ENCODE assay signal across 21 mouse cellular contexts in the genomic region with DNA sequence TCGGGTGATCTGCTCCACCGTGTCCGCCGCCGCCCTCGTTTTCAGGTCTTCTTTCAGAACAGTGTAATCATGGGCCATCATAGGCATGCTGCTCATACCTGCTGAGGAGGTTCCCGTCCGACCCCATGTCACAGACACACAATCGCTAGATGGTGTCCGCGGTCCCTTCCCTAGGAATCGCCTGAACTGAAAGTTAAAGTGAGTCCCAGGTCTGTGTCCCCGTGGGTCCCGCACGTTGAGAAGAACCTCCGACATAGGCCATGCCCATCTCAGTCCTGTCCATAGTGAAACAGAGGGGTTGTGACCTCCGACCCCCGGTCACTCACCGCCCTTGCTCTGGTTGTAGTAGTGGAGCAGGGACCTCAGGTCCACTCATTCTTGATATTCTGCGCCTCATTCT. TPM values are rescaled to one million over a fixed set of nuclear protein-coding genes. Genes with fewer than 3 reads are reported as not detected.
DNase-seq lines count a peak whose midpoint lies in the region; ATAC-seq and TF ChIP-seq lines count a peak whose summit lies in the region.
"Had no signal": no experiment of that assay in that cellular context is flagged by ENCODE, and none has a peak within 500 bp of the region (broad histone marks: within the 10 kb centered on the region; RNA-seq: fewer than 3 reads in every experiment).

No protein-coding gene starts in this region.

- intact Hi-C loops in heart, postnatal 36 days (cut with DNase I), result no loop called here

- no peak for TF ChIP-seq CTCF in E14TG2a.4 (conservative IDR thresholded peaks at IDR 0.05; ENCODE audit: low read length)

- H3K9me3 ChIP-seq in heart, embryonic 15.5 days (replicated peaks), result no peaks in the 10 kb centered on the region
- H3K9me3 ChIP-seq in E14TG2a.4 (ENCODE audit: low read length), result peaks cover 3% of the 10 kb centered on the region; the same call in 1 of the 2 replicates
- no peaks in the 10 kb centered on the region for H3K9me3 ChIP-seq in embryonic facial prominence, embryonic 10.5 days
- no peaks in the 10 kb centered on the region for H3K9me3 ChIP-seq in midbrain, embryonic 11.5 days (ENCODE audit: control insufficient read depth, low read length)
- H3K9me3 ChIP-seq: embryonic facial prominence, embryonic 12.5 days had no signal

- peaks cover 5% of the 10 kb centered on the region; the same call in 1 of the 2 replicates for H3K4me1 ChIP-seq in heart, embryonic 15.5 days (replicated peaks)
- H3K4me1 ChIP-seq in E14TG2a.4 (replicated peaks; ENCODE audit: low read depth, low read length), result no peaks in the 10 kb centered on the region; the same call in 1 of the 2 replicates
- H3K4me1 ChIP-seq in embryonic facial prominence, embryonic 10.5 days, result peaks cover 8% of the 10 kb centered on the region
- no peaks in the 10 kb centered on the region for H3K4me1 ChIP-seq in midbrain, embryonic 11.5 days (ENCODE audit: control insufficient read depth, insufficient read depth, low read length)
- H3K4me1 ChIP-seq: embryonic facial prominence, embryonic 12.5 days had no signal

- no peaks in the 10 kb centered on the region for H3K36me3 ChIP-seq in heart, embryonic 15.5 days
- H3K36me3 ChIP-seq in E14TG2a.4 (ENCODE audit: insufficient read depth, low read length), result no peaks in the 10 kb centered on the region
- no peaks in the 10 kb centered on the region for H3K36me3 ChIP-seq in embryonic facial prominence, embryonic 10.5 days (replicated peaks)
- H3K36me3 ChIP-seq in midbrain, embryonic 11.5 days (ENCODE audit: control insufficient read depth, insufficient read depth, low read length), result no peaks in the 10 kb centered on the region
- H3K36me3 ChIP-seq: embryonic facial prominence, embryonic 12.5 days had no signal

- ATAC-seq in heart, embryonic 15.5 days (replicated peaks; ENCODE audit: insufficient number of reproducible peaks, insufficient read depth, low FRiP score, low read depth), result no peak
- ATAC-seq in midbrain, embryonic 11.5 days (ENCODE audit: low FRiP score), result no peak
- ATAC-seq: forebrain, embryonic 14.5 days; inflammation-experienced regulatory T-cells, adult 6 months had no signal

- WGBS in heart, embryonic 15.5 days, result 3% methylated on average over 20 of the region's 20 CpGs
- WGBS in embryonic facial prominence, embryonic 10.5 days, result 3% methylated on average over 20 of the region's 20 CpGs
- WGBS in midbrain, embryonic 11.5 days, result 5% methylated on average over 20 of the region's 20 CpGs

- peak overlapping the region; percentile 23 for H3K4me2 ChIP-seq in heart, embryonic 15.5 days
- peak overlapping the region; percentile 5; the same call in 1 of the 2 replicates for H3K4me2 ChIP-seq in midbrain, embryonic 11.5 days
- H3K4me2 ChIP-seq: embryonic facial prominence, embryonic 12.5 days had no signal

- no peak for DNase-seq in heart, postnatal 36 days
- no peak for DNase-seq in embryonic facial prominence, embryonic 10.5 days (ENCODE audit: low spot score)
- DNase-seq in midbrain, embryonic 11.5 days (ENCODE audit: low spot score, missing footprints), result peak; percentile 89
- DNase-seq in embryo, embryonic 9.5 days (ENCODE audit: extremely low spot score), result no peak
- DNase-seq in yolk sac, embryonic 10.5 days (ENCODE audit: low spot score), result no peak
- no peak for DNase-seq in natural killer cell, adult 2 months (ENCODE audit: low spot score in 2 of 2)
- DNase-seq: adrenal gland, adult 8-10 months; cerebellum, postnatal 10 days; gastrocnemius, postnatal 10 days; kidney, postnatal 10 days; lung, adult 18-20 months; spleen, adult 18-20 months had no signal

- 0 out of 2 replicates have a peak overlapping the region, but pooled peaks have one; percentile 0 for H3K4me3 ChIP-seq in heart, embryonic 15.5 days
- H3K4me3 ChIP-seq in E14TG2a.4 (replicated peaks; ENCODE audit: low read length), result peak overlapping the region; percentile 50
- H3K4me3 ChIP-seq in embryonic facial prominence, embryonic 10.5 days, result peak overlapping the region; percentile 37
- no peak overlapping the region for H3K4me3 ChIP-seq in midbrain, embryonic 11.5 days (ENCODE audit: low read depth, low read length)
- H3K4me3 ChIP-seq: embryonic facial prominence, embryonic 12.5 days had no signal

- no peak overlapping the region for H3K27ac ChIP-seq in heart, embryonic 15.5 days
- H3K27ac ChIP-seq in embryonic facial prominence, embryonic 10.5 days (replicated peaks), result no peak overlapping the region
- H3K27ac ChIP-seq in midbrain, embryonic 11.5 days (ENCODE audit: low read depth, low read length), result no peak overlapping the region
- H3K27ac ChIP-seq: embryonic facial prominence, embryonic 12.5 days had no signal

- peaks cover 76% of the 10 kb centered on the region for H3K27me3 ChIP-seq in heart, embryonic 15.5 days
- peaks cover 40% of the 10 kb centered on the region for H3K27me3 ChIP-seq in E14TG2a.4 (ENCODE audit: insufficient read depth, low read length)
- peaks cover 99% of the 10 kb centered on the region for H3K27me3 ChIP-seq in embryonic facial prominence, embryonic 10.5 days (replicated peaks; ENCODE audit: low read depth, poor library complexity, severe bottlenecking)
- peaks cover 28% of the 10 kb centered on the region for H3K27me3 ChIP-seq in midbrain, embryonic 11.5 days (ENCODE audit: control insufficient read depth, insufficient read depth, low read length)

- H3K9ac ChIP-seq in heart, embryonic 15.5 days, result no peak overlapping the region
- no peak overlapping the region for H3K9ac ChIP-seq in midbrain, embryonic 11.5 days (ENCODE audit: low read length)
- H3K9ac ChIP-seq: embryonic facial prominence, embryonic 12.5 days had no signal

RNA-seq across cellular contexts. Expression of gene H2-T3, which starts 25.5 kb away (rescaled TPM):
- polyA plus RNA-seq in heart, embryonic 15.5 days (2015; fragmentation: Nextera tagmentation; extraction: Ambion mirVana), result 0.36 TPM in 1 of 2 replicates, not detected in the other
- total RNA-seq in heart, postnatal 36 days (2021), result not detected
- not detected in 2 replicates for polyA plus RNA-seq in embryonic facial prominence, embryonic 10.5 days (2016; fragmentation: Nextera tagmentation; extraction: Ambion mirVana)
- not detected in 2 replicates for polyA plus RNA-seq in midbrain, embryonic 11.5 days (2014; fragmentation: Nextera tagmentation; extraction: Ambion mirVana)
- total RNA-seq: adrenal gland, adult 8-10 months; CH12.LX; gastrocnemius, postnatal 10 days; layer of hippocampus, postnatal 25 days; monocyte, adult 5-6 weeks had no signal
- polyA plus RNA-seq: embryonic facial prominence, embryonic 12.5 days; forebrain, embryonic 14.5 days; limb, embryonic 14.5 days had no signal

RNA-seq across cellular contexts. Expression of gene Rpp21, which starts 42.3 kb away (rescaled TPM):
- polyA plus RNA-seq in heart, embryonic 15.5 days (2015; fragmentation: Nextera tagmentation; extraction: Ambion mirVana), result 78.8 and 83.7 TPM in 2 replicates
- 10 to 100 TPM; 39.6 to 41.1 TPM for total RNA-seq in heart, postnatal 36 days (2021)
- 86.2 and 95.7 TPM in 2 replicates for polyA plus RNA-seq in embryonic facial prominence, embryonic 10.5 days (2016; fragmentation: Nextera tagmentation; extraction: Ambion mirVana)
- 80.7 and 83.2 TPM in 2 replicates for polyA plus RNA-seq in midbrain, embryonic 11.5 days (2014; fragmentation: Nextera tagmentation; extraction: Ambion mirVana)

RNA-seq across cellular contexts. Expression of gene Gm8909, which starts 47.2 kb away (rescaled TPM):
- polyA plus RNA-seq in heart, embryonic 15.5 days (2015; fragmentation: Nextera tagmentation; extraction: Ambion mirVana), result 0.84 and 1.8 TPM in 2 replicates
- total RNA-seq in heart, postnatal 36 days (2021), result not detected
- 0.11 TPM in 1 of 2 replicates, not detected in the other for polyA plus RNA-seq in embryonic facial prominence, embryonic 10.5 days (2016; fragmentation: Nextera tagmentation; extraction: Ambion mirVana)
- 0.16 TPM in 1 of 2 replicates, not detected in the other for polyA plus RNA-seq in midbrain, embryonic 11.5 days (2014; fragmentation: Nextera tagmentation; extraction: Ambion mirVana)
- total RNA-seq: gastrocnemius, postnatal 10 days; layer of hippocampus, postnatal 25 days had no signal
- polyA plus RNA-seq: embryonic facial prominence, embryonic 12.5 days; forebrain, embryonic 14.5 days; limb, embryonic 14.5 days had no signal

RNA-seq across cellular contexts. Expression of gene Trim39, which starts 56.5 kb away (rescaled TPM):
- 9.1 and 11.1 TPM in 2 replicates for polyA plus RNA-seq in heart, embryonic 15.5 days (2015; fragmentation: Nextera tagmentation; extraction: Ambion mirVana)
- total RNA-seq in heart, postnatal 36 days (2021), result 1 to 10 TPM; 6.5 to 7.6 TPM
- polyA plus RNA-seq in embryonic facial prominence, embryonic 10.5 days (2016; fragmentation: Nextera tagmentation; extraction: Ambion mirVana), result 22.5 and 24.2 TPM in 2 replicates
- polyA plus RNA-seq in midbrain, embryonic 11.5 days (2014; fragmentation: Nextera tagmentation; extraction: Ambion mirVana), result 17.4 and 17.6 TPM in 2 replicates
